Mouse (Mus musculus) myocyte (in vitro differentiated cells): ENCODE data around the gene Wnk4.

Experiments
- CEBPB ChIP-seq: IDR thresholded peaks from 2 replicates; pipeline ENCODE4 v1.6.1; 2011; ENCODE audit warnings: mild to moderate bottlenecking, moderate library complexity; ENCODE audit not compliant: poor library complexity, insufficient read depth, severe bottlenecking
- E2F4 ChIP-seq: IDR thresholded peaks from one replicate; pipeline ENCODE4 v1.6.1; 2011; ENCODE audit warnings: mild to moderate bottlenecking, control low read depth, moderate library complexity; ENCODE audit not compliant: insufficient read depth
- MAX ChIP-seq: IDR thresholded peaks from one replicate; pipeline ENCODE4 v1.6.1; 2011; ENCODE audit warnings: low read depth, mild to moderate bottlenecking, control low read depth
- MYOD1 ChIP-seq, 3 experiments: IDR thresholded peaks; one replicate each; pipeline ENCODE4 v1.6.1; 2011; ENCODE audit warnings: control low read depth in 2 of 3, low read depth in 2 of 3, mild to moderate bottlenecking in 2 of 3, moderate library complexity in 1 of 3; ENCODE audit not compliant: insufficient read length in 2 of 3, control insufficient read depth in 1 of 3
- MYOG ChIP-seq, 3 experiments: IDR thresholded peaks; one replicate each; pipeline ENCODE4 v1.6.1; 2011; ENCODE audit warnings: control low read depth in 2 of 3, low read depth in 2 of 3, mild to moderate bottlenecking in 2 of 3; ENCODE audit not compliant: insufficient read length in 2 of 3, control insufficient read depth in 1 of 3, insufficient read depth in 1 of 3
- POLR2A ChIP-seq: IDR thresholded peaks from one replicate; pipeline ENCODE4 v1.6.1; 2011; ENCODE audit warnings: low read depth, mild to moderate bottlenecking, control low read depth, moderate library complexity; ENCODE audit not compliant: insufficient read length
- POLR2AphosphoS2 ChIP-seq: IDR thresholded peaks from one replicate; pipeline ENCODE4 v1.6.1; 2011; ENCODE audit warnings: low read depth, control low read depth; ENCODE audit not compliant: insufficient read length
- REST ChIP-seq: IDR thresholded peaks from one replicate; pipeline ENCODE4 v1.6.1; 2011; ENCODE audit warnings: mild to moderate bottlenecking, control low read depth, moderate library complexity; ENCODE audit not compliant: insufficient read depth, insufficient read length
- SRF ChIP-seq: IDR thresholded peaks from one replicate; pipeline ENCODE4 v1.6.1; 2011; ENCODE audit warnings: low read depth; ENCODE audit not compliant: control insufficient read depth, insufficient read length
- TCF12 ChIP-seq: IDR thresholded peaks from one replicate; pipeline ENCODE4 v1.6.1; 2011; ENCODE audit warnings: mild to moderate bottlenecking, control low read depth; ENCODE audit not compliant: poor library complexity, insufficient read depth, severe bottlenecking
- TCF3 ChIP-seq: IDR thresholded peaks from one replicate; pipeline ENCODE4 v1.6.1; 2011; ENCODE audit warnings: low read depth, control low read depth; ENCODE audit not compliant: insufficient read length
- USF1 ChIP-seq: IDR thresholded peaks from one replicate; pipeline ENCODE4 v1.6.1; 2011; ENCODE audit warnings: low read depth, mild to moderate bottlenecking, control low read depth, moderate library complexity

- TF ChIP-seq USF1 (no peak), REST (no peak), POLR2A (no peak), MYOD1 (IDR thresholded peaks at IDR 0.05; ENCODE audit: control insufficient read depth in 1 of 3, insufficient read length in 2 of 3, low read depth in 2 of 3) (no peak), E2F4 (no peak), MAX (no peak), POLR2AphosphoS2 (no peak), MYOG (IDR thresholded peaks at IDR 0.05; ENCODE audit: control insufficient read depth in 1 of 3, insufficient read depth in 1 of 3, insufficient read length in 2 of 3, low read depth in 2 of 3) (no peak), CEBPB (no peak), TCF3 (no peak), TCF12 (no peak), SRF (no peak)
These were observed 26.2 kb upstream of the Wnk4 start for GRCm38 (mm10) chr11:101234124-101234523.
